Mouse (Mus musculus) c-Kit-positive CD71-positive TER-119-negative erythroid progenitor cells, embryonic 14.5 days (primary cell): ENCODE measurements around the gene Myo10.

ENCODE experiments used
- DNase-seq: peaks from one replicate; pipeline ENCODE4 v3.0.0-alpha.2; 2013; ENCODE audit warnings: low read depth

Myo10 gene

GRCm38 (mm10) chr15:25847576-25848168, 225.3 kb downstream of the Myo10 start:
- DNase-seq = no peak

- no peak for DNase-seq
Measured at GRCm38 (mm10) chr15:25850552-25850951, 228.2 kb downstream of the Myo10 start.

GRCm38 (mm10) chr15:25854270-25854904, 232.1 kb downstream of the Myo10 start:
- no peak for DNase-seq

GRCm38 (mm10) chr15:25858611-25859058, 236.3 kb downstream of the Myo10 start:
- DNase-seq = no peak

GRCm38 (mm10) chr15:25859469-25859868, 237.1 kb downstream of the Myo10 start:
- no peak for DNase-seq

- no peak for DNase-seq
Measured at GRCm38 (mm10) chr15:25861900-25862299, 239.6 kb downstream of the Myo10 start.
